Mouse (Mus musculus) heart, embryonic 14.5 days (tissue): ENCODE data around the gene Tigd2. TPM values are rescaled to one million over a fixed set of nuclear protein-coding genes. Genes with fewer than 3 reads are reported as not detected.
"Not testable (repeated sequence)": the region's sequence is repeated elsewhere in the genome, so short reads cannot be mapped to it uniquely, and the experiment has no call there.

Experiments
- ATAC-seq: fragments of 200-750 bp; cut with Nextera tagmentation; 2 replicates; pipeline ENCODE4 v1.8.0; 2017; ENCODE audit warnings: low read depth, moderate TSS enrichment; ENCODE audit not compliant: insufficient number of reproducible peaks, insufficient read depth, low FRiP score
- H3K27ac ChIP-seq, 2 experiments: fragments of 200-500 bp in 1 of 2; fragments of 300-500 bp in 1 of 2; sonication (generic) in 1 of 2; replicated peaks in 1 of 2; 2 replicates each; pipeline ENCODE4 v1.5.1; 2012 to 2014; ENCODE audit warnings: low read depth in 2 of 2, low read length in 2 of 2, control low read depth in 1 of 2, mild to moderate bottlenecking in 1 of 2, mixed read lengths in 1 of 2; ENCODE audit not compliant: control insufficient read depth in 1 of 2, insufficient read depth in 1 of 2
- H3K27me3 ChIP-seq: fragments of 300-500 bp; sonication (generic); 2 replicates; pipeline ENCODE4 v1.6.1; 2014; ENCODE audit warnings: mild to moderate bottlenecking, low read length, control low read depth; ENCODE audit not compliant: control insufficient read depth, insufficient read depth
- H3K36me3 ChIP-seq: fragments of 300-500 bp; sonication (generic); 2 replicates; pipeline ENCODE4 v1.6.1; 2014; ENCODE audit warnings: mild to moderate bottlenecking, control low read depth, low read length, mixed read lengths; ENCODE audit not compliant: control insufficient read depth, insufficient read depth
- H3K4me1 ChIP-seq, 2 experiments: fragments of 200-500 bp in 1 of 2; fragments of 300-500 bp in 1 of 2; sonication (generic) in 1 of 2; 2 replicates each; pipeline ENCODE4 v1.6.1; 2012 to 2014; ENCODE audit warnings: low read length in 2 of 2, control low read depth in 1 of 2, mixed read lengths in 1 of 2; ENCODE audit not compliant: control insufficient read depth in 2 of 2, insufficient read depth in 2 of 2
- H3K4me2 ChIP-seq: fragments of 300-500 bp; sonication (generic); 2 replicates; pipeline ENCODE4 v1.6.1; 2014; ENCODE audit warnings: mild to moderate bottlenecking, low read length
- H3K4me3 ChIP-seq, 2 experiments: fragments of 200-500 bp in 1 of 2; fragments of 300-500 bp in 1 of 2; sonication (generic) in 1 of 2; 2 replicates each; pipeline ENCODE4 v1.5.1; 2012 to 2014; ENCODE audit warnings: low read length in 2 of 2, mild to moderate bottlenecking in 2 of 2, control low read depth in 1 of 2, low read depth in 1 of 2, moderate library complexity in 1 of 2; ENCODE audit not compliant: control insufficient read depth in 1 of 2, insufficient read depth in 1 of 2
- H3K9ac ChIP-seq: fragments of 300-500 bp; sonication (generic); 2 replicates; pipeline ENCODE4 v1.6.1; 2014; ENCODE audit warnings: mild to moderate bottlenecking, low read length
- H3K9me3 ChIP-seq: fragments of 300-500 bp; sonication (generic); 2 replicates; pipeline ENCODE4 v1.6.1; 2016; ENCODE audit warnings: low read length, control low read depth; ENCODE audit not compliant: control insufficient read depth
- WGBS: fragments of 180-500 bp; shearing (Covaris S2); extraction: QIAGEN DNeasy Blood & Tissue Kit; methylation state at CpG from one replicate; pipeline ENCODE4 v1.1.7; 2014; 5-methylcytosine and 5-hydroxymethylcytosine counted together
- polyA plus RNA-seq: library from polyadenylated mRNA; unstranded; fragments of >200 nt; fragmentation: Nextera tagmentation; extraction: Ambion mirVana; gene quantifications from 2 replicates; pipeline ENCODE4 v1.2.1, GENCODE M21; 2014

Gene Tigd2
- polyA plus RNA-seq, 1 experiment from 2014 or later: 18.8 TPM

DNA sequence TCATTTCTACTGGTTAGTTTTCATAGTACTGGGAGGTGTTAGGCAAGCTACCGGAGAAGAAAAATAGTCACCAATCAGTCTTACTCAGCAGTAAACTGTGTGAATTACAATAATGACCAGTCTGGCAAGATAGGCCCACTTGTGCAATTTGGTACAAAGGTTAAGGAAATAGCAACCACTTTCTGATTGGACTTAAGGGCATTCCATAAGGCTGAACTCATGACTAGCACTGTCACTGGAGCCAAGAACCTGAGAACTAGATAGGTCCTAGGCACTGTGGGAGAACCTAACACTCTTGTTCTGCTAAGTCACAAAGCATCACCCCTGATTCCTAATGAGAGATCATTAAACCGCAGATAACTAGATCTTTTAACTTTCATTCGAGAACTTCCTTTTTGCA lies 30.6 kb upstream of the Tigd2 start:
- Histone ChIP-seq H3K9me3 (no peaks in the 10 kb centered on the region), H3K4me2 (no peak overlapping the region), H3K4me3 (no peak overlapping the region), H3K27ac (no peak overlapping the region), H3K27me3 (no peaks in the 10 kb centered on the region), H3K9ac (no peak overlapping the region), H3K4me1 (no peaks in the 10 kb centered on the region), H3K36me3 (no peaks in the 10 kb centered on the region)
- 84% methylated on average over 3 of the region's 3 CpGs for WGBS
- no peak for ATAC-seq

DNA sequence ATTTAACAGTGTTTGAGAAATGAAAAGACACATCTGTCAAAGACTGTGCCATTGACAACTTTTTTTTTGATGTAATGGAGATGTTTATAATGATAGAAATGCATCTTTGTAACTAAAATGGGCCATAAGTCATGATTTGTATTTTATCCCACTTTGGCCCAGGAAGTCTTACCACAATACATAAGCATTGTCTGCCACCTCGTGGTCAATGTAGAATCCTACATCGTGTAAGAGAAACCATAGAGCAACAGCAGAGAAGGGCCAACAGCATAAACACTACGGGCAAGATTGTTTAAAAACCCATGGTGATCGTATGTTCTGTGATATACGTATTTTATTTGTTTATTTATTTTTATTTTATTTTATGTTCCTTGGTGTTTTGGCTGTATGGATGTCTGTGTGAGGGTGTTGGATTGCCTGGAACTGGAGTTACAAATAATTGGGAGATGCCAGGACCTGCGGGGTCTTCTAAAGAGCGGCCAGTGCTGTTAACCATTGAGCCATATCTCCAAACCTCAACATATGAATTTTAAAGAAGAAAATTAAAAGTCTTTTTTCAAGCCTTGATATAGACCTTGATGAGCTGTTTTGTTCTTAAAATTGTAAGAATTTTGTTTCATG lies 28.2 kb upstream of the Tigd2 start:
- Histone ChIP-seq H3K36me3 (no peaks in the 10 kb centered on the region), H3K4me3 (no peak overlapping the region), H3K27ac (no peak overlapping the region), H3K27me3 (no peaks in the 10 kb centered on the region), H3K9ac (no peak overlapping the region), H3K9me3 (no peaks in the 10 kb centered on the region), H3K4me2 (no peak overlapping the region), H3K4me1 (peaks cover 3 to 6% of the 10 kb centered on the region in 2 experiments; a peak in 1 of 4 replicates)
- WGBS: 44% methylated on average over 7 of the region's 7 CpGs
- no peak for ATAC-seq

DNA sequence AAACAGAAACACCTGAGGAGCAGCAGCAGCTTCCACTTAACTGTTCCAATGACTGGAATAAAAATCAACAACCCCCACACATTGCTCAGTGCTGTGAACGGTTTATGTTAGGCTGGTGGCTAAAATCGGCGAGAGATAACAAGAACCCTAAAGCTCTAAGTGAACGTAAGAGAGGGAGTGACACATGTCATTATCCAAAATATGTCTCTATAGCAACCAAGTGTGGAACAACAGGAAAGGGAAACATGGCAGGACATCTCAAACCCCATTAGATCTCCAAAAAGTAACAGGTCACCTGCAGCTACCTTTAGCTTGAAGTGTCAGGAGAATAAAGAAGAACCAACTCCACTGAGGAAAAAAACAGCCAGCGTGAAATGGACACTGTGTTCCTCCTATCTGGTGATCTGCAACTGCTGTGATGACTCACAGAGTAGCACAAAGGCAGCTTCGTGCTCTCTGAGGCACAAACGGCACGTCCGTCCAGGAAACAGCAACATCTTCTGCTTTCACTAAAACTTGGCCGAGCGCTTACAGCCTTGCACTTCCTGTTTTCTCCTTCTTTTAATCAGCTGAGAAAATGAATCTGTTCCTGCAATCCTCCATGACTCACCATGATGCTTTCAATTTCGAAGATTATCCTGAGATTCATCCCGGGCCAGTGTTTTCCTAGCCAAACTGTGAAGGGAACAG lies 23.5 kb upstream of the Tigd2 start:
- peak overlapping the region; percentile 29 for H3K4me2 ChIP-seq
- no peak overlapping the region for H3K27ac ChIP-seq

DNA sequence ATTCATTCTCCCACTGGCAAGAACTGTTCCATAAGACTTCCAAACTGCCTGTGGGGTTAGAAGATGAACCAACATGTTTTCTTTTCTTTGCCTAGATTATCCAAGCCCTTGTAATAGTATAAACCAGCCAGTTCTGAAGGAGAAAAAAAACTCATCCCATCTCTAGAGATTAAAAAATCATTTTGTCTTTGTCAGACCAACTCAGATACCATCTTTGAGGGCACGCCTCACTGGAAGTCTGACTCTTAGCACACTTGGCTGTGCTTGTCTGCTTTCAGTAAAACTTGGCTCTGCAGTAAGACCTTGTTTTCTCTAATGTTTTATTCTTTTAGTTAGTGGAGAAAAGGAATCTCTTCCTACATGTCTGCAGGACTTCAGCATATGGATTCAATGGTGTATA lies 18.7 kb upstream of the Tigd2 start:
- H3K9me3 ChIP-seq: no peaks in the 10 kb centered on the region
- H3K4me2 ChIP-seq: no peak overlapping the region
- no peaks in the 10 kb centered on the region for H3K27me3 ChIP-seq
- no peak overlapping the region for H3K27ac ChIP-seq
- H3K4me1 ChIP-seq: peaks cover 3 to 6% of the 10 kb centered on the region in 2 experiments; a peak in 1 of 4 replicates
- H3K9ac ChIP-seq: no peak overlapping the region
- H3K4me3 ChIP-seq: no peak overlapping the region
- 72% methylated on average over 1 of the region's 1 CpGs for WGBS
- H3K36me3 ChIP-seq: no peaks in the 10 kb centered on the region
- ATAC-seq: no peak

More for the DNA sequence above, 23.5 kb upstream of the Tigd2 start:
- H3K27me3 ChIP-seq: no peaks in the 10 kb centered on the region
- no peak overlapping the region for H3K4me3 ChIP-seq
- no peak overlapping the region for H3K9ac ChIP-seq
- no peaks in the 10 kb centered on the region for H3K36me3 ChIP-seq
- ATAC-seq: no peak
- peaks cover 3 to 7% of the 10 kb centered on the region in 2 experiments; a peak in 1 of 4 replicates for H3K4me1 ChIP-seq
- H3K9me3 ChIP-seq: no peaks in the 10 kb centered on the region
- 28% methylated on average over 13 of the region's 13 CpGs for WGBS

DNA sequence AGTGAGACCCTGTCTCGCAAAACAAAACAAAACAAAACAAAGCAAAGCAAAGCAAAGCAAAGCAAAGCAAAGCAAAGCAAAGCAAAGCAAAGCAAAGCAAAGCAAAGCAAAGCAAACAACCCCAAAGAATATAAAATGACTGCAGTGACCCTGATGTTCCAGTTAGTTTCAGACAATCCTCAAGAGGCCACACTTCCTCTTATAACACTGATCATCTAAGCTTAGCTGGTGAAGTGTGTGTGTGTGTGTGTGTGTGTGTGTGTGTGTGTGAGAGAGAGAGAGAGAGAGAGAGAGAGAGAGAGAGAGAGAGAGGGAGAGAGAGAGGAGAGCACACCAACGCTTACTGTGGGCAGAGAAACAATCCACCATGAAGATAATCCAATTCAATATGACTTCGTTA lies 14.2 kb upstream of the Tigd2 start:
- not testable (repeated sequence) for H3K4me2 ChIP-seq, ATAC-seq
- WGBS: 74% methylated on average over 3 of the region's 3 CpGs

DNA sequence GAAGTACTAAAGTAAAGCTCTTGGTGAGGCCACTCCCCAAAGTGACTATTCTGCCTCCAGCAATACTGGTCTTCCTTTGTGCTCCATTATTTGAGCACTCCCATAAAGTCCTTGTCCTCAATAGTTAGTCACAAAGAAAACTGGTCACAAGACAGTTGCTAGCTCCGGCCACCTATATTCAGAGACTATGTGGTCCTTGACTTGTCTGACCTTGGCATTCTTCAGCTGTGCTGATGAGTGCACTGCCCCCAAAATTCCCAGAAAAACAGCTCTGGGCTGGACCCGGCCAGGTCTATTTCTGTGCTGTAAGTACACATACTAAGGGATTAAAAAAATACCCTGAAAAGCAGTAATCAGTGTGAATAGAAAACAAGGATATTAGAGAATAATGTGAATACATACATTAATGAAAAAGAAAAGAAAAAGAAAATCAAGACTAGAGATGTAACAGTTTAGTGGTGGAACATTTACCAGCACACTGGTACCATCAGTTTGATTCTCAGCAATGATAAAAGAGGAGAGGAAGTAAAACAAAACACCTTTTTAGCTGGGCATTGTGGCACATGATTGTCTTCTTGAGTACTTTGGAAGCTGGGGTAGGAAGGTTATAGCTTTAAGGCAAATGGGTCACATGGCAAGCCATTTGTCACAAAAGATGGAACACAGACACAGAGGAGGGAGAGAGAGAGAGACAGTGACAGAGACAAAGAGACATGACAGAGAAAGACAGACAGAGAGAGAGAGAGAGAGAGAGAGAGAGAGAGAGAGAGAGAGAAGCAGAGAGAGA lies 12.6 kb upstream of the Tigd2 start:
- Histone ChIP-seq H3K9me3 (no peaks in the 10 kb centered on the region), H3K36me3 (no peaks in the 10 kb centered on the region), H3K27ac (no peak overlapping the region), H3K27me3 (no peaks in the 10 kb centered on the region), H3K4me1 (no peaks in the 10 kb centered on the region; a peak in 1 of 4 replicates), H3K4me2 (no peak overlapping the region), H3K9ac (no peak overlapping the region), H3K4me3 (no peak overlapping the region)
- WGBS: 32% methylated on average over 2 of the region's 2 CpGs
- no peak for ATAC-seq

More for the DNA sequence above, 14.2 kb upstream of the Tigd2 start:
- not testable (repeated sequence) for H3K36me3 ChIP-seq, H3K9ac ChIP-seq, H3K27me3 ChIP-seq, H3K9me3 ChIP-seq, H3K27ac ChIP-seq, H3K4me1 ChIP-seq, H3K4me3 ChIP-seq

DNA sequence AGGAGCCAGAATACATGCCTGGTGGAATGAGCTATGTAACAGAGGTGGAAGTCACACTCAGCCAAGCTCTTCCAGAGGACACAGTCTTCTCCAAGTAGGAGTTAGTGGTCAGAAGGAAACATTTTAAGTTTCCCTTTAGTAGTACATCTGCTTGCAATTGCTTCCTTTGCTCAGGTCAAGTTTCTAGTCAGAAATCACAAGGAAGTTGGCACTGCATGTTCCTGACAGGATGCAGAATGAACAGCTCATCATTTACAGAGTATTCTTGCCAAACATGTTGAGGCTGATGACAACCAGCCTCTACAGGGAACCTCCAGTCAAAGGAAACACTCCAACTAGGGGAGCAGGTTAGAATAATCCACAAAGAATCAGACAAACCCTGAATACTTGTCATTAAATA lies 11.9 kb upstream of the Tigd2 start:
- ATAC-seq: no peak
- no peaks in the 10 kb centered on the region; a peak in 1 of 4 replicates for H3K4me1 ChIP-seq
- no peaks in the 10 kb centered on the region for H3K9me3 ChIP-seq
- no peaks in the 10 kb centered on the region for H3K27me3 ChIP-seq
- H3K9ac ChIP-seq: no peak overlapping the region
- no peak overlapping the region for H3K4me2 ChIP-seq
- H3K4me3 ChIP-seq: no peak overlapping the region
- no peaks in the 10 kb centered on the region for H3K36me3 ChIP-seq
- H3K27ac ChIP-seq: no peak overlapping the region
